Mouse (Mus musculus) splenic B cell, adult 2 months (primary cell): ENCODE data around the gene Cbarp.

Experiments used
- DNase-seq: peaks from one replicate; pipeline ENCODE4 v3.0.0-alpha.2; 2011; ENCODE audit warnings: low read depth, low spot score
- H3K27me3 ChIP-seq: 2 replicates; pipeline ENCODE4 v1.6.1; 2012; ENCODE audit warnings: mild to moderate bottlenecking, low read length, moderate library complexity, mixed read lengths; ENCODE audit not compliant: control insufficient read depth, poor library complexity, insufficient read depth, severe bottlenecking
- H3K36me3 ChIP-seq: 2 replicates; pipeline ENCODE4 v1.6.1; 2012; ENCODE audit warnings: mild to moderate bottlenecking, low read length, moderate library complexity, mixed read lengths; ENCODE audit not compliant: control insufficient read depth, poor library complexity, insufficient read depth, severe bottlenecking

Cbarp gene

DNA sequence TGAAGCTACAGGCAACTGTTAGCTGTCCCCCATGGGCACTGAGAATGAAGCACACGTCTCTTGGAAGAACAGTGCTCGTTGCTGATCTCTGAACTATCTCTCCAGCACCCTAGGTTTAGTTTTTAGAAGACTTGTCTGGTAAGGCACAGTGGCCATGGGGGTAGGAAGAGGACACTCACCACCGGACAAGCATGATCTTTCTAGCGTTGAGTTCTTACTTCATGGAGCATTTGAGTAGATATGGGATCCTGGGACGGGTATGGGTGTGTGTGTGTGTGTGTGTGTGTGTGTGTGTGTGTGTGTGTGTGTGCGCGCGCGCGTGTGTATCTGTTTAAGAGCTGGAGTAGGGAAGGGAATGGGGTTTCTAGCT, at the start of gene Cbarp:
TSS of gene Cbarp (minus strand) at position 170 of the 370 bp plus-strand sequence.
- Histone ChIP-seq H3K36me3 (peaks cover 3% of the 10 kb centered on the region), H3K27me3 (no peaks in the 10 kb centered on the region)
- no peak for DNase-seq

GRCm38 (mm10) chr10:80189999-80190398, 49.4 kb upstream of the Cbarp start:
- DNase-seq, result no peak
- H3K27me3 ChIP-seq, result peaks cover 2% of the 10 kb centered on the region
- no peaks in the 10 kb centered on the region for H3K36me3 ChIP-seq

DNA sequence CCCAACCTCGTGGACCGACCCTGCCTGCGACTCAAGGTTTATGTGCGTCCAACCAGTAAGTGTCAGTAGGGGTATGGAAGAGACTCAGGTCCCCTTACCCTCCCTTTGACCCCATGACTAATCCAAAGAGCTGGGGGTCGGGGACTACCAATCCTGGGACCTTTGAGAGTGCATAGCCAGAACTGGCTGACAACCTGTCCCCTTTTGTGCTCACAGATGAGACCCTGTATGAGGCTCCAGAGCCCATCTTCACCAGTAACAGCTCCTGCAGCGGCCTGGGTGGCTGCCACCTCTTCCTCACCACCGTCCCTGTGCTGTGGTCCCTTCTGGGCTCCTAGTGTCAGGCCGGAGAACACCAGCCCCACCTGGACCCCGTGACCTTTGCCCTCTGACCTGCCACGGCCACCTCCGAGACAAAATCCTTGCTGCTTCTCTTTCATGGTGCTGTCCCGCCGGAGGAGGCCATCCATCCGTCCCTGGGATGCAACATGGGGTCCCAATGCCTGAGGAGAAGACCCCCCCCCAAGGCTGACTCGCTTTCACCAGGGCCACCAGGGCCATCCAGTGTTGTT, 47.9 kb upstream of the Cbarp start:
- Histone ChIP-seq H3K36me3 (no peaks in the 10 kb centered on the region), H3K27me3 (peaks cover 2% of the 10 kb centered on the region)
- DNase-seq, result no peak

DNA sequence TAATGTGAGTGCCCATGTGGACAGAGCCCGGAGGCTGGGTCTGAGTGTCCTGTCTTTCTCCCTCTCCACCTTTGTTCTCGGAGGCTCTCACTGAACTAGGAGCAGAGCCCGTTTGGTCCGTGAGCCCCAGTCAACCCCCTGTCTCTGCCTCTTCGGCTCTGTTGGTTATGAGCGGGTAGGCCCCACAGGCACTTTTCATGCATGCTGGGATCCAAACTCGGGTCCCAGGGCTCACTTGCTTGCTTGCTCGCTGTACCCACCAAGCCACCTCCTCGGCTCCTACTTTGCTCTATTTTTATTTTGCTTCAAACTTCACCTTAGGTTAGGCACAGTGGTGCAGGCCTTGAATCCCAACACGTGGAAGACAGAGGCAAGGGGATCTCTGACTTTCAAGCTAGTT, 47.1 kb upstream of the Cbarp start:
- no peak for DNase-seq
- Histone ChIP-seq H3K36me3 (no peaks in the 10 kb centered on the region), H3K27me3 (peaks cover 2% of the 10 kb centered on the region)

DNA sequence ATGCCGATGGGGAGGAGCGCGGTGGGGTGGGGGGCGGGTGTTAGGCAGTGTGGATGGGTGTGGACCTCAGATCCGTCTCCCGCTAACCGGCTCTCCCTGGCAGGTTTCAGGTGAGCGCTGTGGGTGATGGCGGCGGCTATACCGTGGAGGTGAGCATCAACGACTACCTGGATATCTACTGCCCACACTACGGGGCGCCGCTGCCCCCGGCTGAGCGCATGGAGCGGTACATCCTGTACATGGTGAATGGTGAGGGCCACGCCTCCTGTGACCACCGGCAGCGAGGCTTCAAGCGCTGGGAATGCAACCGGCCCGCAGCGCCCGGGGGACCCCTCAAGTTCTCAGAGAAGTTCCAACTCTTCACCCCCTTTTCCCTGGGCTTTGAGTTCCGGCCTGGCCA, 46.0 kb upstream of the Cbarp start:
- DNase-seq, result no peak
- Histone ChIP-seq H3K36me3 (no peaks in the 10 kb centered on the region), H3K27me3 (peaks cover 2% of the 10 kb centered on the region)

DNA sequence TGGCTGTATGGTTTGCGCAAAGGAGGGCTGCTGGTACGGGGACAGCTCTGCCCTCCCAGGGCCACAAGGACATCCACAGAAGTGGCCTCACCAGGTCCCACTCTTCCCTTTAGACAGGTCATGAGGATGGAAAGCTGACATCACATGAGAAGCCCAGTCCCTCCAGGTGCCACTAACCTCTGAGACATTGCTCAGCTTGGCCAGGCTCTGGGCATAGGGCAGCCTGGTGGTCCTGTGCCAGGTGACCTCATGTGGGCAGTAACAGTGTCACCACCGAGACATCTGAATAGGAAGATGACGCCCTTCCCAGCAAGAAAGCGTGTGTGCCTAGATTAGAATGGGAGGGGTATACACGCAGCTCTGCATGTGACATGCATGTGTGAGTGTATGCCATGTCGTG, 41.9 kb upstream of the Cbarp start:
- Histone ChIP-seq H3K27me3 (peaks cover 2% of the 10 kb centered on the region), H3K36me3 (no peaks in the 10 kb centered on the region)
- no peak for DNase-seq

DNA sequence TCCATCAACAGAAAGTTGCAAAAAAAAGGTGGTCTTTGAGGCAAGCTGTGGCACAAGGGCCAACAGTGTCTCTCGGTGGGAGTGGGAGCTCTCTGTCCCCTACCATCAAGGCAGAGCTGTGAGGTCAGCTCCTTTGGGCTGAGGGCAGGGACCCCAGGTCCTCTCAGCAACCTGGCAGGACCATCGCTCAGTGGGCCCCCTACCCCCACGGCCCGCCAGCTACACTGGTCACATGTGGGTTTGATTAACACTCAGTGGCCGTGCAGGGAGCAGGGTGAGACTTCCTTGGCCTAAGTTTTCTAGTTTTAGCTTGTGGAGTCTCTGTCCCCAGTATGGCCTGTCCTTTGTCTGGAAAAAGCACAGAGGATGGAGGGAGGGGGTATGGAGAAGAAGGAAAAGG, 40.2 kb upstream of the Cbarp start:
- DNase-seq, result no peak
- H3K27me3 ChIP-seq, result no peaks in the 10 kb centered on the region

GRCm38 (mm10) chr10:80180288-80180687, 39.7 kb upstream of the Cbarp start:
- no peak for DNase-seq
- Histone ChIP-seq H3K36me3 (no peaks in the 10 kb centered on the region), H3K27me3 (no peaks in the 10 kb centered on the region)

More for the DNA sequence above, 40.2 kb upstream of the Cbarp start:
- no peaks in the 10 kb centered on the region for H3K36me3 ChIP-seq

GRCm38 (mm10) chr10:80179068-80180051, 38.7 kb upstream of the Cbarp start, which contains the start of gene Efna2:
Efna2 (plus strand) TSS chr10:80179482.
- Histone ChIP-seq H3K36me3 (no peaks in the 10 kb centered on the region), H3K27me3 (no peaks in the 10 kb centered on the region)
- DNase-seq, result no peak

GRCm38 (mm10) chr10:80177441-80178279, 37.0 kb upstream of the Cbarp start:
- H3K27me3 ChIP-seq, result no peaks in the 10 kb centered on the region
- no peaks in the 10 kb centered on the region for H3K36me3 ChIP-seq
- DNase-seq, result no peak

DNA sequence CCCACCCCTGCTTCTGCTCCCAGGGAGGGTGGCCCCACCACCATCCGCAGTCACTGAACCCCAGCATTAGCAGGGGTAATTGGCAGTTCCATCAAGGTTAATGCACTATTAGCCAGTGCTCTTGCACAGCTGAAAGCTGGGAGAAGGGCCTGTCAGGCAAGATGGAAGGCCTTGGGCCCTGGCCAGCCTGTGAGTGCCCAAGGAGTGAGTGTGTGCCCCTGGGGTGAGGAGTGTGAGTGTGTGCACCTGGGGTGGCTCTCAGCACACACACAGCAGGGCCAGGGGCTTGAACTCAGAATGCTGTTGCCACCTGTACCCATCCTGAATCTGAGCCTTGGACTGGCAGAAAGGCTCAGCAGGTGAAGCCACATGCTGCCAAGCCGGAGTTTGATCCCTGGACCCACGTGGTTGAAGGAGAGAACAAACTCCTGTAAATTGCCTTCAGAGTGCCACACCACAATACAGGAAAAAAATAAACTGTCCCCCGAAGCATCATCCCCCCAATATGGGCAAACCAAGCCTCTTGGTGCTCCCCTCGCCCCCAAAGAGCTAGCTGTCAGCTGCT, 35.7 kb upstream of the Cbarp start:
- Histone ChIP-seq H3K27me3 (no peaks in the 10 kb centered on the region), H3K36me3 (peaks cover under 1% of the 10 kb centered on the region; the same call in 1 of the 2 replicates)
- no peak for DNase-seq

DNA sequence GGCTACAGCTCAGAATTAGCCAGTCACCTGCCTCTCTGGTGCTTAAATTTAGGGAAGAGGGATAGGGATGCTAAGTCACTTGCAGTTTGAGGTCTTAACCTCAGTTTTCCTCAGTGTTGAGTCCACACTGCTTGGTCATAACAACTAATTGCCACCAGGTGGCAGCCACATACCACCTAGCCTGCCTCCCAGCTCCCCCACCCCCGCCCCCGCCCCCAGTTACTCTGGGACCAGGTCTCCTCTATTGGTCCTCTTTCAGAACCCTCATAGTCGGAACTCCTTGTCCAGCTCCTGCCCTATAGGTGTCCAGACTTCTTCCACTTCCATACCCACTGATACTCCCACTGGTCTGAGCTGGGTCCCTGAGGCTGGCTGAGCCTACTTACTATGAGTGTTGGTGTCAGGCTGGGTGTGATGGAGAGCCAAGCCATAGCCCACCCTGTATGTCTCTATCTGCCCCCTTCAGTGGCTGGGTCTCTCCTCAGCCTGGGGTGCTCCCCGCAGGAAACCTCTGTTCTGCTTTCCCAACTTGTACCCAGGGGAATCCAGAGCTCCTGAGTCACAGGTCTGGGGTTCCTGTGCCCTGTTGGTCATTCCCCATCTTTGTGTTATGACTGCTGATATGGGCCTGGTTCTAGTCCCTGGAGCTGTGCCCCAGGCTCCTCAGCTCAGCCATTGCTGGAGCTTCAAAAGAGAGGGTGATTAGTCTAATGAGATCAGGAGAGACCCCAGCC, 35.1 kb upstream of the Cbarp start:
- peaks cover 6% of the 10 kb centered on the region for H3K36me3 ChIP-seq
- no peaks in the 10 kb centered on the region for H3K27me3 ChIP-seq
- peak; percentile 73 for DNase-seq

DNA sequence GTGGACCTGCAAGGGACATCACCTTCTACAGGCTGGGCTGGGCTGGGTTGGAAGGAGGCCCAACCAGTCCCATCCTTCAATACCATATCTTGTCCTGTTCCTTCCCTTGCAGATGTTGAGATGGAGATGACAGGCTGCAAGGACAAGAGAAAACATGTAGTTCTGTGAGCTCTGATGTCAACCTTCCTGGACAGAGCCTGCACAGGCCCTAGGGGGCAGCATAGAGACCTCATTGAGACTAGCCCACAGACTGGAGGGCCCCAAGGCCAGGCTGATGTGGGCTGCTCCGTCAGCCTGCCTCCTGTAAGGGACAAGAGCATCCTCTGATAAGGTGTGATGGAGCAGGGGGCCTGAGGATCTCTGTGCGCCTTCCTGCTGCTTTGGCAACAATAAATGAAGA, 34.1 kb upstream of the Cbarp start:
- Histone ChIP-seq H3K27me3 (no peaks in the 10 kb centered on the region), H3K36me3 (peaks cover 11% of the 10 kb centered on the region)
- DNase-seq, result peak; percentile 78
